Mouse (Mus musculus): ENCODE measurements around the gene Hist1h2an.
"Not testable (repeated sequence)": the region's sequence is repeated elsewhere in the genome, so short reads cannot be mapped to it uniquely, and the experiment has no call there.

DNA sequence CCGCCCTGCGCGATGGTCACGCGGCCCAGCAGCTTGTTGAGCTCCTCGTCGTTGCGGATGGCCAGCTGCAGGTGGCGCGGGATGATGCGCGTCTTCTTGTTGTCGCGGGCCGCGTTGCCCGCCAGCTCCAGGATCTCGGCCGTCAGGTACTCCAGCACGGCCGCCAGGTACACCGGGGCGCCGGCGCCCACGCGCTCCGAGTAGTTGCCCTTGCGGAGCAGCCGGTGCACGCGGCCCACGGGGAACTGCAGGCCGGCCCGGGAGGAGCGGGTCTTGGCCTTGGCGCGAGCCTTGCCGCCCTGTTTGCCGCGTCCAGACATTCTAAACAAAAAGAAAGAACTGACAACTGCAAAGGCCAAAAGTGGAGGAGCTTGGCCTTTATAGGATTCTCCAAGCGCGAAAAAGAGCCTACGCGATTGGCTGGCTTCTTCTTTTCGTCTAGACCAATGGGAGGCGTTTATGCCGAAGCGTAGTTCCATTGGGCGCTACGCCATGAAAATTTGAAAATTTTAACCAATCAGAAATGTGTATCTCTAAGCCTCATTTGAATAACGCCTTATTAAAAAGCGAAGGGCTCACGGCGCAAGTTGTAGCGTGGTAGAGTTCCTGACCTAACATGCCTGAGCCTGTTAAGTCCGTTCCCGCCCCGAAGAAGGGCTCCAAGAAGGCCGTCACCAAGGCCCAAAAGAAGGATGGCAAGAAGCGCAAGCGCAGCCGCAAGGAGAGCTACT lies at the start of gene Hist1h2an, which contains the start of gene Hist1h2bp:
- TF ChIP-seq POLR2A (IDR thresholded peaks at IDR 0.05; ENCODE audit: insufficient read length, low read depth) (peak; percentile 67), POLR2AphosphoS2 (IDR thresholded peaks at IDR 0.05; ENCODE audit: insufficient read length, low read depth) (peak; percentile 78)
- not testable (repeated sequence) for TF ChIP-seq TCF12 (IDR thresholded peaks at IDR 0.05; ENCODE audit: insufficient read depth, poor library complexity, severe bottlenecking); MYOG (IDR thresholded peaks at IDR 0.05; ENCODE audit: control insufficient read depth in 1 of 3, insufficient read depth in 1 of 3, insufficient read length in 2 of 3, low read depth in 2 of 3); MYOD1 (IDR thresholded peaks at IDR 0.05; ENCODE audit: control insufficient read depth in 1 of 3, insufficient read length in 2 of 3, low read depth in 2 of 3); CEBPB (IDR thresholded peaks at IDR 0.05; ENCODE audit: insufficient read depth, poor library complexity, severe bottlenecking)

All from myocyte (in vitro differentiated cells).